Mouse (Mus musculus) ES-Bruce4 (cell line): Measurements from ENCODE around the gene Hid1.

Source experiments
- CTCF ChIP-seq: IDR thresholded peaks from one replicate; pipeline ENCODE4 v1.8.1; 2011; ENCODE audit warnings: low read depth, low read length
- EP300 ChIP-seq: IDR thresholded peaks from 2 replicates; pipeline ENCODE4 v1.6.1; 2011; ENCODE audit warnings: low read depth, low read length; ENCODE audit not compliant: insufficient read depth
- POLR2A ChIP-seq: IDR thresholded peaks from one replicate; pipeline ENCODE4 v1.8.1; 2011; ENCODE audit warnings: low read length; ENCODE audit not compliant: insufficient read depth

- no peak for TF ChIP-seq POLR2A
- TF ChIP-seq CTCF = no peak
- TF ChIP-seq EP300 = no peak
Observed at GRCm38 (mm10) chr11:115400630-115401391, 33.3 kb upstream of the Hid1 start.
